Mouse (Mus musculus) brain, embryonic 14.5 days (tissue): ENCODE measurements at regions not wholly inside any gene's neighbourhood (a gene's known extent, or its start where the extent isn't known, plus 50 kb on each side); places are given as distances from the start of the nearest gene placed in this dataset.

ENCODE experiments used
- CTCF ChIP-seq: fragments of 200-500 bp; IDR thresholded peaks from 2 replicates; pipeline ENCODE4 v1.5.1; 2012; ENCODE audit warnings: inconsistent platforms, mild to moderate bottlenecking, moderate library complexity, borderline replicate concordance; ENCODE audit not compliant: insufficient read depth, insufficient read length; ENCODE audit errors: extremely low read depth
- POLR2A ChIP-seq: fragments of 200-500 bp; IDR thresholded peaks from 2 replicates; pipeline ENCODE4 v1.6.1; 2012; ENCODE audit warnings: mild to moderate bottlenecking, inconsistent platforms, borderline replicate concordance; ENCODE audit not compliant: poor library complexity, insufficient read depth, insufficient read length, severe bottlenecking; ENCODE audit errors: extremely low read depth

DNA sequence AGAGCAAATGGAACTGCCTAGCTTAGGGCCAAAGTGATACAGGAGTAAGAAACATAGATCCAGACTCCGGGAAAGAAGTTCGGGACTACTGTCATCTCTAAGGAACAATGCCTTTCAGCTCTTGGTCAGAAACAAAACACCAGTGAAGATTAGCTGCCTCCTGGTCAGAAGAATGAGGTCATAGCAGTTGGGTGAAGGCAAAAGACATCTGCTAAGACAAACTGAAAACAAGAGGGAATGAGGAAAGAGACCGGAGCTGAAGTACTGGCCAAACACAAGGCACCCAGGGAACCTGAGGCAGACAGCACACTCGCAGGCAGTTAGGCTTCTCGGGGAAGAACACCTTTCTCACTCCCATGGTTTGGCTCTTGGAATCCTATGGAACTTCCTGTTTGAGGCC, 164.8 kb upstream of the Mphosph6 start:
- TF ChIP-seq POLR2A = no peak
- no peak for TF ChIP-seq CTCF
